Mouse (Mus musculus) kidney, adult 8-10 months (tissue): ENCODE data around the gene Col4a1.

ENCODE experiments used
- DNase-seq, 2 experiments: peaks; one replicate each; pipeline ENCODE4 v3.0.0; 2022

The Col4a1 gene

DNA sequence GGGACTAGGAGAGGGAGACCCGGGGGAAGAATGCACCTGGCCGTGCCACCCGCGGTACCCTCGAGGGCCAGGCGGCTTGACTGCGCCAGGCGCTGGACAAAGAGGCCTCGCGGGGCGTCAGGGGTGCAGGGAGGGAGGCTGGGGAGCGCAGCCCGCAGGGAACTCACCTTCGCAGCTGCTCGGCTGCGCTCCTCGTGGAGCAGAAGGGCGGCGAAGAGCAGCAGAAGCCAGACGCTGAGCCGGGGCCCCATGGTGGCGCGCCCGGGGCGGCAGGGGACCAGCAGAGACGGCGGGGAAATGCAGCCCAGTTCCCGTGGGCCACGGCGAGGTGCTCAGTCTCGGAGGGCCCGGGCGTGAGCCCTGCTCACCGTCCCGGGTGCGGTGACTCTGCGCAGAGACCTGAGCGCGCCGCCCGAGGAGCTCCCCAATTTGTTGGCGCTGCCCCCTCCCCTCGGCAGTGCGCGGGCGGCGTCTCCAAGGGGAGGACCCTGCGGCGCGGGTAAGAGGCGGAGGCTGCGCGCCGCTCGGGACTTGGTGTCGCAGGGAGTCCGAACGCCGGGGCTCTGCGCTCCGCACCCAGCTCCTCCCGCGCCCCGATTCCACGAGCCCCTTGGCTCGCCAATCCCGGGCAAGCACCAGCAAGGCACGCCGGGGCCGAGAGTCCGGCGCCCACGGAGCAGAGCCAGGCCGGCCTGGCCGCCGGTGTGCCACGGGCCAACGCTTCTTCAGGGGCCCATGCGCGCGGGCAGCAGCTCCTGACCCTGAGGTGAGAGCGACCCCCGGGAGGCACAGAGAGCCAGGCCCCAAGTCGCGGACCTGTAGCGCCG, at the start of gene Col4a1, which contains the start of gene Col4a2:
Col4a1 (minus strand) TSS at position 478 of the 827 bp plus-strand sequence.
Col4a2 (plus strand) TSS at position 457 of the 827 bp plus-strand sequence.
- DNase-seq, result peak; percentile 49 to 67

DNA sequence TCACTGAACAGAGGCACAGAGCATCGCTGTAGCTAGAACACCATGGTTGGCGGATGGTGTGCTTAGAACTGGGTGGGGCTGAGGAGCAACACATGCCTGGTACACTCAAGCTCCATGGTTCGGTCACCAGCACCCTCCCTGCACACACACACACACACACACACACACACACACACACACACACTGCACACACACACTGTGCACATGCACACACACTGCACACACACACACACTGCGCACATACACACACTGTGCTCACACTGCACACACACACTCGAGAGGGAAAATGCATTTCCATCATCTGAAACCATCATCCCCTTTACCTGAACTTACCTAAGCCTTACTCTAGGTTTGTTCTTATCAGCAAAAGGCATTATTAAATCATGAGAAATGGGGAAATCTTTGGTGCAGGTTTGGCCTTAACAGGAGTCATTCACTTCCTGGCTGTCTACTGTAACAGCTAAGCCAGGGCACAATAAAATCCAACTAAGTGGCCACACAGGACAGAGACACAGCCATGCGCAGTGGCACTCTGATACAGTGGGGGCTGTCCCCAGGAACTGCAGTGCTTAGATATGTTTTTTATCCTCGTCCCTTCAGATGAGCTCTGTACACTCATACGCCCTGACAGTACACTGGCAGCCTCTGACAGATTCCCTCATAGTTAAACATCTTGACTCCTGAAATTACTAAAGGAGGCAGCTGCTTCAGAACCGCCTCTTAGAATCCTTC, 49.1 kb upstream of the Col4a1 start:
- no peak for DNase-seq

DNA sequence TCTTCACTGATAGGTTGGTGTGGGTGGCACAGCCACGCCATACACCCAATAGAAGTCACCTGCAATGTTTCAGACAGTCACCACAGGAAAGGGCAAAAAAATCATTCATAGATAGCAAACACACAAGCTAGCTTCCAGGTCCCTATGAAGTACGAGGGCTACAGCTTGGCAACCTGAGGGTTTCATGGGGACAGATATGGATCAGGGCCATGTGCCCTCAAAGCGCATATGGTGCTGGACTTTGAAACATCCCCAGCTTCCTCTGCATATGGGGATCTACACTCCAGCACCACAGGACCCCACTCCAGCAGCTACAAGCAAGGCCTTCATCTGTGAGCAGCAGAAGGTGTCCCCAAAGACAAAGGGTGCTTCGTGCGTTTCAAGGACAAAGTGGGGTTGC, 47.2 kb upstream of the Col4a1 start:
- no peak for DNase-seq

DNA sequence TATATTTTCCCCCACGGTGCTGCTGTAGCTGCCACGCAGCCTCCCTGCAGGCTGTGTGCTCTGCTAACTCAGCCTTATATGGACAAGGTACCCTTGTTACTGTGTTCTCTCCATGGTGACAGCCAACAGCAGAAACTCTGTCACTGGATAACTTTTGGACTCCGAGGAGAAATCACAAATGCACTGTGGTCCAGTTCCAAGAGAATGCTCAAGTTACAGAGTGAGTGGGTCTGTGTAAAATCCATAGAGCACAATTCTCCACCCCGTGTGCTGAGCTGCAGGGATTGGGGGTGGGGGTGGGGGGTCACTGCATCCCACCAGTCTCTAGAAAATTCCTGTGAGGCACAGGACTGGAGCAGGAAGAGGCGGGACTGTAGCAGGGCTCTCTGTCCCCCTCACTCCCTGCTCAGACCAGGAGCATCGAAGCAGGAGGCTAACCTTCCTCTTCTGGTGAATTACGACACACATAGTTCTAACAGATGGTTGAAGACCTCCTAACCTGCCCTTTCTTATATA, 45.4 kb upstream of the Col4a1 start:
- peak in 1 of 2 experiments; percentile 41 for DNase-seq

DNA sequence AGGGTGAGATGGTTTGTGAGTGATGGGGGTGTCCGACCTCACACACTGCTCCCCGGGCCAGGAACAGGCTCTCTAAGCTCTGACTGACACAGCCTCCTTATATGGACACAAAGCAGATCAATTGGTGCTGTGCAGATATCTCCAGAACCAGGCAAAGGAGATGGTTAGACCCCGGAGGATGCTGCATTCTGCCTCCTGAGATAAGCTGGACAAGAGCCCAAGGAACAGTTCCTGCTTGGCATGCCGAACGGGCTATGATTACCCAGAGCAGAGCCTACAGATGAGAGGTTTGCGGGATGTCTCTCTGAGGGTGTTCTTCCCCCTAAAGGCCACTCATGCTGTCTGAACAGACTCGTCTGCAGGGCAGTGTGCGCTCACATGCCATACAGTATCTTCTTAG, 44.1 kb upstream of the Col4a1 start:
- DNase-seq, result no peak

DNA sequence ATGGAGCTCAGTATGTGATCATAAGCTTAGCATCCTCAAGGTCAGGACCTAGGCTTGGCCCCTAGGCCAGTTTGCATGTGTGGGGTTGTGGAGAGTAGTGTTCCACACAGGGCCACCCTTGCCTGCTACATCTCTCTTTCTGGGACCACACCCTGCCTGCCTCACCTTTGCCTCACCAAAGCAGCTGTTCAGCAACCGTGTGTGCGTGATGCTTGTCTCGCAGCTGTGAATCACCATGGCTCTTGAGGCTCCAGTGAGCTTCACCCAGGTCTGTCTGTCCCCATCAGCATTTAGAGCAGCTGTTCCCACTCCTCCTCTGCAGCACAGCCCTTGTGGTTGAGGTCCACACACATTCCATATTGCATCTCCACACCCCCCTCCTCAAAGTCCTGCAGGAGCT, 43.3 kb upstream of the Col4a1 start:
- no peak for DNase-seq

DNA sequence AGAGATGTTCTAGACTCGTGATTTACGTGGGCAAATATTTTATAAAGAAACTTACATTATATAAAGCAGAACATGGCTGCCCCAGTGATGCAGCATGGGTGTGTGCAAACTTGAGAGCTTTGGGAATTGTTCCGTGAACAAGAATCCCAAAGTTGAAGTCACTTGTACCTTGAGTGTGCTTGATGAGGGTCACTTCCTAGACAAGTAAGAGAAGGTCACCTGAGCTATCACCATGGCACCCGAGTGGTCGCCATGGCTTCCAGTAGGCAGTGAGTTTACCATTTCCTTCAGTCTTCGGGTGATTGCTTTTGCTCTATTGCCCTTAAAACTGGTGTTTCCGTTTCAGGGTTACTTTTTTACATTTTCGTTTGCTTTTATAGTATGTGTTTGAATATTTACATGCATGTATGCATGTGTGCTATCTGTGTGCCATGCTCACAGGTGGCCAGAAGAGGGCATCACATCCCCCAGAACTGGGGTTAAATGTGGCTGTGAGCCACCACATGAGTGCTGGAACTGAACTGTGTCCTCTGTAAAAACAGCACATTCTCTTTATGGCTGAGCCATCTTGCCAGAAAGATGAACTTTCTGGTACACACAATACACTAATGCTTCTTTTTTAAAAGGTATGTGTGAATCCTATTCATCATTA, 42.3 kb upstream of the Col4a1 start:
- no peak for DNase-seq

DNA sequence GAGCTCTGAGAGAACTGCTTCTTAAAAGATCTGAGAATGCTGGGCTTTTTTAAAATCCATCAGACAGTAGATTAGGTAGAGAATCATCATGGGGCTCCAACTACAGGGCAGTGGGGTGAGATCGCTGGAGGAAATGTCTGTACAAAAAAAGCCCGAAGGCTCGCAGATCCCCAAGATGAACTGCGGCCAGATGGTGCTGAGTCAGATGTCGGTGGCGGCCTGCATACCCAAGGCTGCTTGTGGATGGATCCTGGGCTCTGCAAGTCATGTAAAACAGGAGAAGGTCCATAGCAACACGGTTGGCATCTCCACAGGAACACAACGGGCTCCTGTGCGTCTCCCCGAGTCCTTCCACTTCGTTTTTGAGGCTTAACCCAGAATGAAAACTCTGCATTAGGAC, 39.9 kb upstream of the Col4a1 start:
- no peak for DNase-seq

DNA sequence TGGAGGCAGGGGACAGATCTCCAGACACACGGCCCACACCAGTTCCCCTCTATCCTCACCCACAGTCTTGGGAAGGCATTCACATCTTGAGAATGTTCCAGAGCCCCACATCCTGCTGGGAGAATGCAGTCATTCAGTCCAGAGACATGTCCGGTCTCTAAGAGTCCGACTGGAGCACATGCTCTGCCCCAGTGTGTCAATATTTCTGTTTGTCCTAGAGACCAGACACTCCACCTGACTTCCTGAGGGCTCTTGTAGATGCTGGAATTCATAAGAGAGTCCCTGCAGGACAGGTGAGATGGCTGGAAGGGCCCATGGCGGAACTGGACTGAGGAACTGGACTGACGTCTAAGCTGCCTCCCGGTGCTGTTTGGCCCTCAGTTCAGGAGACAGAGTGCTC, 38.7 kb upstream of the Col4a1 start:
- DNase-seq, result no peak

DNA sequence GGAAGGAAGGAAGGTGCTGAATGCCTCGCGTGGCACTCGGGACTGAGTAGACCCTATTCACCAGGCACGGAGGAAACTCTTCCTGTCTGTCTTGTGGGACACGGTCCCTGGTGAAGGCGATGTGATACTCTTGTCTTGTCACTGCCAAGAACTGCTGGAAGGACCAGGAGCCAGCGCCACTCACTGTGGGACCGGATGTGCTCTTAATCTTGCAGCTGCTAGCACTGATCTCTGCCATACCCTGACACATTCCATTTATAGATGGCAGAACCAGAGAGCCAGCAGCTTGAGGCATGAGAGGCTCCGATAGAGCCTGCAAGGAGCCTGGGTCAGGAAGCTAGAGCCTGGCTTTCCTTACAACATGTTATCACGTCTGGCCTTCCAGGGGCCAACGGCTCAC, 36.0 kb upstream of the Col4a1 start:
- no peak for DNase-seq

DNA sequence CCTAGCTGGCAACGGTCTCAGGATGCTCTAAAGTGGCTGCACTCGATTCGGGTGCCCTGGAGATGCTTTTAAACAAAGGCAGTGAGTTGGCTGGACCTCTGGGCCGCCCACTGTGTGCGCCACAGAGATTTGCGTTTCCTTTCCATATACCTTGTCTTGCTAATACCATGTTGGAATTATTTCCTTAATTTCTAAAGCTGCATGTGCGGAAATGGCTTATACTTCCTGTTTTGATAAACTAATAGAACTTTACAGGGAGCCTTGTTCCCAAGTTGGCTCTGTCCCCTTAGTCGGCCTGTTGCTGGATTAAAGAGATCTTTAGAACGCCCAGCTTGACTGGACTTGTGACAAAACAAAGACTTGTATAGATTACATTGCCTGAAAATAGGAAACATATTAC, 35.1 kb upstream of the Col4a1 start:
- no peak for DNase-seq

DNA sequence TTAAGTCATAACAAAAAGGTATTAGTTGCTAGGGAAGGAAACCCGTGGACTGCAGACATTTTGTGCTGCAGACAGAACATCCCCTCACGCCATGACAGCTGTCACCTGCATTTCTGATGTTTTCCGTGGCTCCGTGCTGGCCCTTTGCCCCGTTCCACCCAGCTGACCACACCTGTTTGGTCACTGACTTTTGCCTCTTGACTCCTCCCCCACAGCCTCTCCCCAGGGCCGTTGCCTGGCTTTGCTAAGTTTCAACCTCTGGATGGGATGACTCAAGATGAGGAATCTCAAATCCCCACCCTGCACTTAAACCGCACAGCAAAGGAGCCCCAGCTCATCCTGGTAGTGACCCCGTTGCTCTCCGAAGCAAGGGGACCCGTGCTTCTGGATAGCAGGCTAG, 33.6 kb upstream of the Col4a1 start:
- DNase-seq, result no peak

DNA sequence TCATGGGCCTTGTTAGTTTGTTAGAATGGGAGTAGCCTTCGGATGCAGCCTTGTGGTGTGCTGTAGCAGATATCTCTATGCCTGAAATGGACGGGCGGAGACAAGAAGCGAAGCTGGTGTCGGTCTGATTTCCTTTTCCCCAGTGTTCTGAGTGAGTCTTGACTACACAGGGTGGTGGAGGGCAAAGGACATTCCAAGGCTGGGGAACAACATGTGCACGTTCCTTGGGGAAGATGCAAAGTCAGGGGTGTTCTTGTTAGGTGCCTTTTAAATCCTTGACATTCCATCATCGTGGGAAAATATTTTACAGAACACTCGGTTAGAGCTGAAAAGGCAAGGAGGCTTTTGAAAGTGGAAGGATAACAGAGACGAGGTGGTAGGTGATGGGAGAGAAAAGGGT, 31.8 kb upstream of the Col4a1 start:
- peak in 1 of 2 experiments; percentile 60 for DNase-seq

DNA sequence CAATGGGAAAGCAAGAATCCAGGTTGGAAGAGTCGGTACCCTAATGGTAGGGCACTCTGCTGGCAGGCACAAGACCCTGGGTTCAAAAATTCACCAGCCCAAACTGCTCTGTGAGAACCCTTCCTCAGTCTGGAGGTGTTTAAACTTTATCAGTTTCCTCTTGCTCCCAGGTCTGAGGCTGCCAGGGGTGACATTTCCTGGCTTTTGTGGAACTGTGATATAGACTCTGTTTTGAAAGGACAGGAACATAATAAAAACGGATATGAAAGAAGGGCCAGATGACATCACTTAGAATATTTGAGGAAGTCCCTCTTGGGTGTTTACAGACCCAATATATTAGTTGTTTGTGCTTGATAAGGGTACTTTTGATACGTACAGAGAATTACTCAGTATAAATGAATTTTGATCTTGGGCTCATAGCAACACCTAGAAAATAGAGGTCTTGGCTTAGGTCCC, 28.5 kb upstream of the Col4a1 start:
- no peak for DNase-seq

DNA sequence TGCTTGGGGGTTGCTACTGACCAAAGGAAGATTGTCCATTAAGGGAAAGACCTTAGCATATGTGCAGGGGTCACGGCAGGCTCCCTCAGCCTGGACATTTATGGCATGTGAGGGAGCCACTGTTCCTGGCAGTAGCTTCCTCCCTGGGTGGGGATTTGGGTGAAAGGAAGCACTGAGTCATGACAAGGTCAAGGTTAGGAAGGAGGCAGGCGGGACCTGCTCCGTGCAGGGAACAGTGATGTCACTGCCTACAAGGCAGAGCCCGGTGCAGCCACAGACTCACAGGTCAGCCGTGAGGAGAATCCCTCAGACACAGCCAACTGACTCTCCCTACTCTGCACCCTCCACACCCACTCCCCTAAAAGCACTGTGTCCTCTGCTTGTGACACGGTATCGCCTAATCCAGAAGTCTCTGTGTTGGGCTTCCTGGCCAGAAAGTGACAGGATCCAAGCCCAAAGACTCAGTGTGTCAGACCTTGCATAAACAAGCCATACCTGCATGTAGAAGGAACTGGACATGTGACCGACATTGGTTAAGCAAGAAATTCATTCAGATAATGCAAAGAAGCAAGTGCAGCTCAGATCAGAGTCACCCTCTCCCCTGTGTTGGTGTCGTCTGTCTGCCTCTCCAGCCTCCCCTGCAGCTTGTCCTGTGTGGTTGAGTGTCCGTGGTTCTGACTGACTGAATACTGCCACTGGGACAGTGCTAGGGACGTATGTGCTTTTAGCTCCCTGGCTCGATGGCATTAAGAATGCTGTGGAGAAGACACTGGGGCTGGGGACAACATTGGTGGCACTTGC, 27.9 kb upstream of the Col4a1 start:
- DNase-seq, result peak; percentile 51 to 58

DNA sequence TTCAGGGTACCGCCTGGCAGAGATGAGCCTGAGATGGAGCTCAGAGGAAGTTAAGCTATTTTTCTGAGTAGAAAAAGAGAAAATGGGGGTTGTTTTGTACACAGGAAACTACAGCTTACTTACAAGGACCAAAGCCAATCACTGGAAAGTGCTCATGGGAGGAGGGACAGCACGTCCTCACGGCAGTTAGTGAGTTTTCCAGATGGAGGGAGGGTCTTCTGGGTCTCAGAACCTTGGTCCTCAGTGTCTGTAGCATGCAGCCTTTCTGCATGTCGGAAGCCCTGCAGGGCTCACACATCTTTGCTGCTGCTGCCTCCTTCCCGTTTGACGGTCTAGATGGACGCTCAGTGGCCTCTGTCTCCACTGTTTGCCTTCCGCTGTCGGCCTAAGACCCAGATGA, 25.9 kb upstream of the Col4a1 start:
- no peak for DNase-seq

DNA sequence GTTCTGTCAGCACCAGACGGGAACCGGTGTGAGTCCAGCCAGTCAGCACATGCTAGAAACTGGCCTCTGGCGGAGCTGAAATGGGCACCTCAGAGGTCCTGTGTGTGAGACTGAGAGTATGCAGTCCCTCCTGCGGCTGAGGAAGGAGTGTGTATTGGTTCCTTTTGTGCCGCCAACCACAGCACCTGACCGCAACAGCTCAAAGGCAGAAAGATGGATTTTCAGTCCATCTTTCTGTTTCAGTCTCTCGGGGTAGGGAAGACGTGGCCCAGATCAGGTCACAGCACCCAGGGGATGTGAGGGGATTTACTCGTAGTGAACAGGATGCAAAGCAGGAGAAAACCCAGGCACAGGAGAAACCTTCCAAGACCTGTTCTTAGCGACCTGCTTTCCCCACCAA, 25.0 kb upstream of the Col4a1 start:
- no peak for DNase-seq

DNA sequence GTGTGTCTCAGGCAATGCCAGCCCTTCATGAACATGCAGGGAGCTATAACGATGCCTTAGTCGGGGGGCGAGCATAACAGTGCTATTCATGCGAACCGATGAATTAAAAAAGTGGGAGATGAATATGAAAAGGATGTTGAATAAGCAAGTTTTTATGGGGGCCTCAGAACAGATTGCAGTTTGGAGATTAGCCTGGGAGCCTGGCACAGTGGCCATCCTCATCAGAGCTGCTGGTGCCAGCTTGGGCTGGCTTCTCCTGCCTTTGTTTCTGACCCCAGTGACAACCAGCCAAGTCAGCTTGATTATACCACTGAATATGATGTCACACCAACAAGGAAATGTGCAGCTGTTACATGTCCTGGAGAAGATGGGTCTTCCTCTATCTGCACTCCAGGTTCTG, 23.7 kb upstream of the Col4a1 start:
- DNase-seq, result no peak

DNA sequence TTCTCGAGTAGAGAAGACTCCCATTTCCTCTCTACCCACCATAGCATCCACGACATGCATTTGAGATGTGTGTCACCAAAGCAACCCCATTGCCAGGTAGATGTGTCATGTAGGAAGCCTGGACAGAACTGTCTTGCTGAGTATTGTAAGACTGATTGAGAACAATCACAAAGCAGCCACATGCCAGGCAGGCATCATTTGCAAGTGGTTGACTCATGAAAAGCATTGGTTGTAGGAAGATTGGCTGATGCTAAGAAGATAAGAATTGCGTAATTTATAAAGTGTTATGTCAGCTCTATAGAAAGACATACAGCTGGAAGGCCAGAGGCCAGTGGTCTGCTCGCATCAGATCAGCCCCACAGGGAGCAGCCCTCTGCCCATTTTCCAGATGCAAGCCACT, 22.6 kb upstream of the Col4a1 start:
- DNase-seq, result no peak

DNA sequence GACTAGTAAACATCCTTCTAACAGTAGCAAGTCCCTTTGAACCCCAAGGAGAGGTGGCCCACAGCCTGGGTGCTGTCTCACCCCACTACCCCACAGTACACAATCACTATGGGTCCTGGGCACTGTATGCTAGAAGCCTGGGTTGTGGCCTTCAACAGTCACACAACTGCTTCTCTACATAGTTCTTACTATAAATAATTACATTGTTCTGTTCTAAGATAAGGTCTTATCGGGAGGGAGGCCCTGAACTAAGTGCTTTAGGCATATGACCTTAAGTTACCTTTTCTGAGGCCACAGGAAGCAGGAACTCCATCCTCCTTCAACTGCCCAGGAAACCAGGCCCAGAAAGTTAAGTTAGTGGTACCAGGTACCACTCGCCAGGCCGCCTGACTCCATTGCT, 21.9 kb upstream of the Col4a1 start:
- DNase-seq, result no peak

DNA sequence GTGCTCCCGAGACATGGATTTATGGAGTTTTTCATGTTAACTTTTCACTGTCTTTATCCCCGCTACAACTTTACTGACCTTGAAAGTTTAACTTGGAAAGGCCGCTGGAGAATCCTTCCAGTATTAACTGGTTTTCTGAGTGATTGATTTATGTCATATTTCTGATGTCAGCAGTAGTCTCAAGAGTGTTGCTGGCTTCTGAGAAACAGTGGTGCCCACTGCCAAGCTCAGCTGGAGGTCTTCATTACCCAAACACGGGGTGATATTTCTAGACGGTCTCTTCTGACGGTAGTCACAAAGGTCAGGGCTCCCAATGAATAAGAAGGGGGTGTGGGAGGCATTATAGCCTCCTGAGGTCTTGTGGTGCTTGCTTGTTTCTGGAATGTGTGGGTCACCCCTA, 21.1 kb upstream of the Col4a1 start:
- DNase-seq, result no peak

DNA sequence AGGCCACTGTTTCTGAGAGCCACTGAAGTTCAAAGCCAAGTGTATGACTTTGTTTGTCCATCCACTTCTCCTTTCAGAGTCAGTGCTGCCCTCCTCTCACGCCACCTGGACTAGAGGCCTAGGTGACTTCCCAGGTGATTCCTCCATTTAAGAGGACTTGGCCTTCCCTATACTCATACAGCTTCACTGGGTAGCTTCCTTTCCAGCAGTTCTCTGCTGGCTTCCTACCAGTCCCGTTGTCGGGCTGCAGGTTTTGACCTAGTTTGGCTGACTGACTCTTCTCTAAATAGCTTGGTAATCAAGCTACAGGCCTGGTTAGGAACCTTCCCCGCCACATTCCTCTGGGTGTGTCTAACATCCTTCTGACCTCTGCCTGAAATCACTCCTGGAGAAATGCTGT, 18.9 kb upstream of the Col4a1 start:
- peak in 1 of 2 experiments; percentile 44 for DNase-seq
